Mouse (Mus musculus) T-helper 2 cell (primary cell): ENCODE measurements around the gene Smim17.
"Not testable (repeated sequence)": the region's sequence is repeated elsewhere in the genome, so short reads cannot be mapped to it uniquely, and the experiment has no call there.

Experiments used
- in situ Hi-C: fragments of 300-600 bp; cut with MboI, MseI; formaldehyde crosslinking; loops from one replicate; pipeline ENCODE4 v1.15.1; 2025; ENCODE audit warnings: high pct_unique_total_duplicates

Gene Smim17

DNA sequence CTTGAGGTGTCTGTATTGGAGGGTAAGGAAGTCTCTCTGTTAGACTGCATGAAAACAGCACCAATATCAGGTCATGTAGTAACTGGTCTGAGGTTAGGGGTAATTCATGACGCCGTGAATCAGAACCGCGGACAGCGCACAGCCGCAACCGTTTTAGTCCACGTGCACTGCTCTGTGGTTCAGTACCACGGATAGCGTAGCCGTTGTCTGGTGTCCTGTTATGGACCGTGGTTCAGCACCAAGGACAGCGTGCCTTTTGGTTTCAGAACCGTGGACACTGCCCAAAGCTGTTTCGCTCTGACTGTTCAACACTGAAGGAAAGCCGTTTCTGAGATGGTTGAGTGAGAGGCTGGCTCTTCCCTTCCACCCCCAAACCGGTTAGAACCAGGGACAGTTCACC, 11.5 kb downstream of the Smim17 start, which contains the start of gene Gm20715:
Gm20715 (plus strand) TSS at position 235 of the 400 bp plus-strand sequence.
- in situ Hi-C loops: no loop called here

DNA sequence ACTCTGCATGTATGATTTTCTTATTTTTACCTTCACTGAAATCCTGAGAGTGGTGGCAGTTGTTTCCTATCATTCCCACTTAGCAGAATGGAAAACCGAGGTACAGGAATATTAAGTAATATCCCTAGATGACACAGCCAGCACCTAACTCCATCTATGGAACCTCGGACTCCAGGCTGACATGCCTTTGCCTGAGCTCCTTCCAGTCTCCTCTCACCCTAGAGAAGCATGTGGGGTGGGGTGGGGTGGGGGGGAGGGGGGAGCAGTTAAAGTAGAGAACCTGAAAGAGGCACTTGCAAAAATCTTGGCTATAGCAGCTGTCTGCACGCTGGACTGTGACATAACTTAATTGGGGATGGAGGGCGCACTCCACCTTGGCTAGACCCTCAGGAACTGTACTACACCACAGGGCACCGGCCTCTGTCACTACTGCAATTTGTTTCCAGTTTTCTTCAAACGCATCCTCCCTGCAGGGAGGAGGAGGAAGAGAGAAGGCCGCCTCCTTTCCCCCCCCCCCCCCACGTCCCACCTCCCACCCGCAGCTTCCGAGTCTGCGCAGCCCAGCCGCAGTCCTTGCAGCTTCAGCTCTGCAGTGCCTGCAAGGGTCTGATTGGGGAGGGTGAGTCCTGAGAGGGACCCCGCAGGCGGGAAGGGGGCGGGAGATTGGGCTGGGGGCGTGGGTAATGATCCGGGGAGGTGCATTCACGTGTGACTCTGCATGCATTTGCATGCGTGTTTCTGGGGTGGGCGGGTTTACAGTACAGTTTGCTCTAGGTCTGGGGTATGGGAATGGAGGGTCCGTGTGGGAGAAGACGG, 16.3 kb downstream of the Smim17 start:
- in situ Hi-C loops: no loop called here

DNA sequence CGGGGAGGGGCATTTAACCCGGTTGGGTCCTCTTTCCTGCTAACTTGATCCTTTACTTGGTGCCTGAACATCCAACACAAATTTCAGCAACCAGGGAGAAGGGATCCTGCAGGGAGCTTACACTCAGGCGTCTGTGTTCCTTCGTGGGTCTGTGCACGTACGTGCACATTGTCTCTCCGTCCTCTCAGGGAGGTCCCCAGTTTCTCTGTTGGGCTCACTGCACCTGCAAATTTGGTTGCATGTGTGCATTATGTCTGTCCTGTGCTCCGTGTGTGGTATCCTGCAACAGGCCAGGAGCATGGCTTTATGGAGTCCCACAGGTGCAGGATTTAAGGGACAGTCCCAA, 16.9 kb downstream of the Smim17 start:
- in situ Hi-C loops: no loop called here

DNA sequence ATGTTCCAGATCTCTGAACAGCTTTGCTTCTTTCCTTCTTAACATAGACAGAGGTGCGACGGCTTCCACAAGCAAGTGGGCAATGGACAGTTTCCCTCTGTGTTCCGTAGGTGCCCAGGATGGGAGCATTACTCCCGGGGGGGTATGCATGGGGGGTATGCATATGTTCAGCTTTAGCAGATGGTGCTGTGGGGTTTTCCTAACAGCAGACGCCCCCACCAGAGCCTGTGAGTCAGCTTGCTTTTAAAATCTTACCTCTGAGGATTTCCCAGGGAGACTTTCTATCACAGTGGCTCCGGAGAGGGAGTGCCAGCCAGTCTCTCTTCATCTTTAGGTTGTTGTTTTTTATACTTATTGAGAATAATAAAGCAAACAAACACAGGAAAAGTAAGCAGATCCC, 21.4 kb downstream of the Smim17 start:
- in situ Hi-C loops: no loop called here

DNA sequence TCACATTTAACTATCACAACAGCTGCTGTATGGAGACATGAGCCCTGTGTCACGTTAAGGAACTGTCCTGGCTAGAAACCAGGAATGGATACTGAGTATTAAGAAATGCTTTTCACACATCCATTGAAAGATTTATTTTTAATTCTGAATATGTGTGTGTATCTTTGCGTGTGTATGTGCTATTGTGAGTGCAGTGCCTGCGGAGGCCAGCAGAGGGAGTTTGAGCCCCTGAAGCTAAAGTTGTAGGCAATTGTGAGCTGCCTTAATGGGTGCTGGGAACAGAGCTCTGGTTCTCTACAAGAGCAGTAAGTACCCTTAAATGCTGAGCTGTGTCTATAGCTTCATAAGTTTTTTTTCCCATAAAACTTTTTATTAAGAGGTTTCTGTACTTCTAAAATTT, 30.9 kb downstream of the Smim17 start:
- in situ Hi-C loops: no loop called here

DNA sequence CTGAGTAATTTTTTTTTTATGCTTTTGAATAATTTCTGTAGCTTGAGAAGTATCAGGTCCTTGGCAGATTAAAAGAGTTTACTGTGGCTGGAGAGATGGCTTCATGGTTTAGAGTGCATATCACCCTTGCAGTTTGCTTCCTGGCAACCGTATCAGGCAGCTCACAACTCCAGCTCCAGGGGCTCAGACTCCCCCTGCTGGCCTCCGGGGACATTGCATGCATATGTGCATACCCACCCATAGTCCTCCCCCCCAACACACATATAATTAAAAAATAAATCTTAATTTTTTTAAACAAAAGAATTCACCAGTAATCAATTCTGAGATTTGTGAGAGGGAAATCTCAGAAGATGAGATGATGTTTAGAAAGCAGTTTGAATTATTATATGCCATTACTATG, 31.8 kb downstream of the Smim17 start:
- in situ Hi-C loops: loop anchor here (5.0 kb wide), 2 partner anchors 73 to 507 kb away; no protein-coding TSS in a partner anchor

DNA sequence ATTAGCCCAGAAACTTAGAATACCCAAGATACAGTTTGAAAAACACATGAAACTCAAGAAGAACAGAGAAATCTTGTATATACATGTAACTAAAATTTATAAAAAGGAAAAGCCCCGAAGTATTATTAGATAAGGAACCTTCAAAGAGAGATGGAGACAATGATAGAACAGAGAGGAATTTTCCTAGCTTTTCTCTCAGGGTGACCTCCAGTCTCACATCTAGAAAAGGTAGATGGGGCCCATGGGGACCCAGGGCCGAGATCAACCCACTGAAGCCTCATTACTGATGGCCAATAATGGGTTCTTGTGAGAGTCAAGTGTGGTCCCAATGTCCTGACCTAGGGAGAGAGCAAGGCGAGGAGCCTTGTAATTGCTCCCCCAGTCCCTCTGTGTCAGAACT, 39.9 kb downstream of the Smim17 start, which contains the start of gene Olfr1344:
Olfr1344 (plus strand) TSS at position 301 of the 400 bp plus-strand sequence.
- in situ Hi-C loops: no loop called here

DNA sequence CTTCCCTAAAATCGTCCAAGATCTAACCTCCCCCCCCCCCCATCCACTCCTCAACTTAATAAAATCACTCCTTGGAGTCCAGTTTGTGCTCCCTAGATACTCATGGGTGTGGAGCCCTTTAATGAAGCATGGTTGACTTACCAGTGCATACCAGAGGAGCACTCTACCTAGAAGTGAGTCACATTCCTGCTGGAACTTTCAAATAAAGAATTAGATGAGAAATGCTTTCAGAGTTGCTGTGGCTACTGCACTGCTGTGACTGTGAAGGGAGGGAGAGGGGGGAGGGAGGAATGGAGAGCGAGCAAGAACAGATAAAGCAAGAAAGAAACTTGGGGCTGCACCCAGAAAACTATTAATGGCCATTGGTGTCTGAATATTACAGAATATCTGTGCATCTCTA, 42.7 kb downstream of the Smim17 start:
- in situ Hi-C loops: no loop called here

DNA sequence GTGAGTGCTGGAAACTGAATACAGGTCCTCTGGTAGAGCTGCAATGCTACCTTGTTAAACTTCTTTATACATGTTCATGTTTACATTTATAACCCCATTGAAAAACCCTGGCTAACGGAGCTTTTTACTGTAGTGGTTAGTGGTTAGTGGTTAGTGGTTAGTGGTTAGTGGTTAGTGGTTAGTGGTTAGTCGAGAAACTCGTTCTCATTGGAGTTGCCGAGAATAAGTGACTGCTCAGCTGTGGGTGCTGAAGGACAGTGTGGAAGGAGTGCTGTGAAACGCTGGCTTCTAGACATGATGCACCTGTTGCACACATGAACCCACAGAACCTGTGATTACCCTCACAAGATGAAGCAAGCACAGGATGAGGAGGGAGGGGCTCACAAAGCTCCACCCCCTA, 49.3 kb downstream of the Smim17 start:
- in situ Hi-C loops: no loop called here

DNA sequence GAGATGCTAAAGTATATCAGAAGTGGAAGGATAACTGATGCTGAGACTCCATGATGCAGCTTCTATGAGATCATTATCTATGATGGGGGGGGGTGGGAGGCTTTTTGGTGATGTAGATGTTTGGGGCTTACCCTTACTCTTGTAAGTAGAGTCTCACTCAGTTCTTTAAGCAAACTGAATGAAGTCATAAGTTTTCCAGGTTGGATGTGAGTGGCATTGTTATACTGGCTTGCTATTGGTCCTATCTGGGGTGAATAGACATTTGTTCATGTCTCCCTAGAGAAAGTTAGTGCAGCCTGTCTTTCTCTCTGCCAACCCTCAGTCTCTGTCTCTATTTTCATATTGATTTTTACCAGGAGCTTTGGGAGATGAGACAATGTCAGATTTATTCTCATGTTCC, 57.4 kb downstream of the Smim17 start, which contains the start of gene Olfr1336:
Olfr1336 (plus strand) TSS at position 301 of the 400 bp plus-strand sequence.
- in situ Hi-C loops: no loop called here

DNA sequence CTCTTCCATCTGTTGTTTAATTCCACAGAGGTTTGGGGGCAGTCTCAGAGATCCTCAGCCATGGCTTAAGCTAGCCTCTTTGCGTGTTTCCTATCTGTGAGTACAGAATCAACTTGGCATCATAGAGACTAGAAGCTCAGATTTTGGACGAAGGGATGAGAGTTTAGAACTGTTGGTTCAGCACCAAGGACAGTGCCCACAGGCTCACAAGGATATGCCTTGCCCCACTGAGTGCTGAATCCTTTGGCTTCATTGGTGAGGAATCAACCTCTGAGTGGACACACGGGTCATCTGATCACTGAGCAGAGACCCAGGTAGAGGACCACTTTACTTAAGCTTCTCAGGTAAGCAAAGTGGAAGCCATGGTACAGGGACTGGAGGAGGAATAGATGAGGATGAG, 57.9 kb downstream of the Smim17 start:
- in situ Hi-C loops: no loop called here

DNA sequence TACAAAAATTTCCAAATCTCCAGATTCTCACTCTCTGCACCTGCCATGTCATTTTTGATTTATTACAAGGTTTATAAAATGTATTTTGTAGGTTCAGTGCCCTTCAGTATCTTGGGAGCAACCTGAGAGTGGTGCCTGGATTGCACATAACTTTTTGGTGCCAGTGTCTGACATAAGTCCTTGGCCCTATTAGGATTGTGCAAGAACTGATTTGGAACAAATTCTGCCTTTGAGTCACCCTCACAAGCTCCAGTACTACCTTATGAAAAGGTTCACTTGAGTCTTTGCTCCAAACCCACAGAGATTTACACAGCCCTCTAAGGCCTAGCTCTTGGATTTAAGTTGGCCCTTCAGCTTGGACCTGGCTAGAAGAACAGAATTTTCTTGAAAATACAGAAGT, 68.4 kb downstream of the Smim17 start, which contains the start of gene Olfr1346:
Olfr1346 (plus strand) TSS at position 151 of the 400 bp plus-strand sequence.
- in situ Hi-C loops: no loop called here

DNA sequence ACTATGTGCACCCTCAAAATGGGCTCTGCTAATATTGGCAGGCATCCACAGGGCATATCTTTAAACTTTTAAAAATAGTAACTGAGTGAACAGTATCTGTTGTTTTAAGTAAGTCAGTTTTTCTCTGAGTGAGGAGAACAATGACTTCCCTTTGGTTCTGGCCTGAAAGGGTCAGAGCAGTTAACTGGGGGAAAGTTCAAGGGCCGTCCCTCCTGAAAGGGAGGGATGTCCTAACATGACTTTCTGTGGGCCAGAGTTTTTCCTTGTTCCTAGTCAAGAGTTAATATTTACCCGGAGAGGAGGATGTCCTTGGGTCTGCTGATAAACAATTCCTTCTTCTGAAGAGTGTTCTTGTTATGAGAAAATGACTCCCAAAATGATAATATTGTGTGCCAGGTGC, 79.1 kb downstream of the Smim17 start:
- in situ Hi-C loops: not testable (repeated sequence)
